Mouse (Mus musculus): ENCODE results near the gene Dgka. TPM values are rescaled to one million over a fixed set of nuclear protein-coding genes. Genes with fewer than 3 reads are reported as not detected.

Dgka gene
- 43.6 and 56.3 TPM in 2 replicates for polyA plus RNA-seq (2012; ENCODE audit: low replicate concordance)

GRCm38 (mm10) chr10:128744680-128745601, at the start of gene Dgka:
TSS of gene Dgka (minus strand) at chr10:128744855.

GRCm38 (mm10) chr10:128790398-128791124, 45.9 kb upstream of the Dgka start, which contains the start of gene Mmp19:
TSS of gene Mmp19 (plus strand) at chr10:128790910.

GRCm38 (mm10) chr10:128747646-128748251, 3.1 kb upstream of the Dgka start, which contains the start of gene Pym1:
TSS of gene Pym1 (plus strand) at chr10:128747889.

DNA sequence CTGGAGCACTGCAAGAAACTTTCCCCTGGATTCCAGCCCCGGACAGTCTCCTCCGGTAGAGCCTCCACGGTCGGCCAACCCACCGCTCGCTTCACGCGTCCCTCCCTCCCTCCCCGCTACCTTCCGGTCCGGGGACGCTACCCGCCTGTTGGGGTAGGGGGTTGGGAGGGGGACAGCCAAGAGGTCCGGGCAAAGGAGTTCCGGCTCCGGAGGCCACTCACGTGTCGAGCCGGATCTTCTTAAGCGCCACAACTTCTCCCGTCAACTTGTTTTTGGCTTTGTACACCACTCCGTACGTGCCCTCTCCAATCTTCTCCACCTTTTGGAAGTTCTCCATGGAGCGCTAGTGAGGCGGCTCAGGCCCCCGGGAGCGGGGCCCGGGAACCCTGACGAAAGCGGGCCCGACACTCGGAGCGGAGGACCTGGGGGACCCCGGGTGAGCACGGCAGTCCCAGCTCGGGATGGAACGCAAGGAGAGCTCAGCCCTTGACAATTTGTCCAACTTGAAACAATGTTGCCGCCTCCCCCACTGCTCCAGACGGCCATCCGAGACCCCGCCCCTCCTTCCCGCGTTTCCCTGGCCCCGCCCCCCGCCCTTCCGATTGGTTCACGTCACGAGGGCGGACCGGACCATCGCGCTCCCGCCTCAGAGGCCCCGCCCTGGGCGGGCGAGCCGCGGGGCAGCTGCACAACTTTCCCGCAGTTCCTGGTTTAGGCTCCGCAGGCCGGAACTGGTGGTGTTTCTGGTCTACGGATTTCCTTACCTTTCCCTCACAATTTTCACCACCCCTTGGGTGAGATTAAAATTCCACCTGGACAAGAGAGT, 40.0 kb downstream of the Dgka start, which contains the start of gene Cdk2:
TSS of gene Cdk2 (minus strand) at position 541 of the 826 bp plus-strand sequence.

GRCm38 (mm10) chr10:128703895-128704294, 40.8 kb downstream of the Dgka start, which contains the start of gene Pmel:
TSS of gene Pmel (plus strand) at chr10:128704195.

DNA sequence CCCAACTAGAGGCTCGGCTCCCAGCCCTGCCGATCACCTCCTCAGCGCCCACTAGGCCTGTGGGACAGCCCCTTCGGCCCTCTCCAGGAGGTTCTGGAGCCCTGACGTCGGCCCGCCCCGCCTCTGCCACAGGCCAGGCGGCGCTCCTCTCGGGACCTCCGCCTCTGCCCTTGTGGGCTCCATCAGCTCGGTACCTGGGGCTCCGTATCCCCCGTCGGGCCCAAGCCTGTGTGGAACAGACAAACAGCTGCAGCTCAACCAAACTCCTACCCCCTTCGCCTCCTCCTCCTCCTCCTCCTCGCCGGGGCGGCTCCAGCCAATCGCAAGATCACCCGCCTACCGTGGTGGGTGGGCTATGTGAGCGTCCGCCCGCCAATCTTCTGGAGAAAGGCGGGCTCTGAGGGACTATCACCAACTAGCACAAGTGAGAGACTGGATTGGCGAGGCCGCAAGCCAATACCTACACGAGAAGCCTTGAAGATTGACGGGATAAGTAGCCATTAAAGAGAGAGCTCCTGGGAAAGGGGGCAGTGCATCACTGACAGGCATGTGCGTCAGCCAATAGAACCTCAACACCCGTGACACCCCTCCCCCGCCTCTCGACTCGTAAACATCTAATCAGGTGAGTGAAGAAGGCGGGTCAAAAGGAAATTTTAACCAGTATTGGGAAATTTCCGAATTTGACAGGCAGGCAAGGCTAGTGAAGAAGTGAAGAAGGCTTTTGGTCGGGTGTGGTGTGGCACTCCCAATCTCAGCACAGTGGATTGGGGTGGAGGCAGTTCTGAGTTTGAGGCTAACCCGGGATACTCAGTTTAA, 48.5 kb downstream of the Dgka start, which contains the start of gene Rab5b:
TSS of gene Rab5b (minus strand) at position 273 of the 816 bp plus-strand sequence.

DNA sequence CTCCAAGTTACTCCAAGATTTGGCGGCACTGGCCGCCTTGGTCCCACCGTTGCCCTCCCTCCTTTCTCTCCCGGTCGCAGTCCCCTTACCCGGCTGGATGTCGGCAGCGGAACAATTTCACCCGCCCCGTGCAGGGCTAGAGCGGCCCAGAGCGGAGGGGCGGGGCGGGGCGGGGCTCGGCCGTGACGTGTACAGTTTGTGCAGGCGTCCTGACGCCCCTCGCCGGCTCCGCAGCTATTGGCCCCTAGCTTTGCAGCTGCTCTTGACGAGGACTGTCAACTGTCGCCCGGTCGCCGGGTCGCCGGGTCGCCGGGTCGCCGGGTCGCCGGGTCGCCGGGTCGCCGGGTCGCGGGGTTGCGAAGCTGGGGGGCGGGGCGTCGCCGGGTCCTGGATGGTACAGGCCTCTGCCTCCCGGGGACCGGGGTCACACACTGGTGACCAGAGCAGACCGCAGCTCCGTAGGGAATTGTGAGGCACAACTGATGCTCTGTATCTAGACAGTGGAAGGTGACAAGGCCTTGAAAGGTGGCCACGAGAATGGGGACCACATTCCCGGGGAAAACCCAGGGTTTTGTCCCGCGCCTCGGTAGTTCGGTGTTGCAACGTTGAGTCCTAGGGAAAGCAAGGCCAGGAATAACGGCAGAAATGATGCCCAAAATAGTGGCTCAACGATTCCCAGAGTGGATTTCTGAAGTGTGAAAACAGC, 70.7 kb downstream of the Dgka start, which contains the start of gene Suox:
TSS of gene Suox (minus strand) at position 311 of the 706 bp plus-strand sequence.

Other genes with a start within 250 kb of the Dgka start
- 2.2 TPM in 2 replicates for gene Myl6b, start 246.2 kb downstream of the Dgka start, polyA plus RNA-seq (2012; ENCODE audit: low replicate concordance)
- gene Esyt1, start 219.0 kb downstream of the Dgka start, polyA plus RNA-seq (2012; ENCODE audit: low replicate concordance) = 177 and 239 TPM in 2 replicates
- gene Zc3h10, start 197.1 kb downstream of the Dgka start, polyA plus RNA-seq (2012; ENCODE audit: low replicate concordance) = 29.8 and 36.6 TPM in 2 replicates
- 1,750 and 7,475 TPM in 2 replicates for gene Rpl41, start 195.6 kb downstream of the Dgka start, polyA plus RNA-seq (2012; ENCODE audit: low replicate concordance)
- gene Pa2g4, start 178.9 kb downstream of the Dgka start, polyA plus RNA-seq (2012; ENCODE audit: low replicate concordance) = 93.8 and 156 TPM in 2 replicates
- gene Erbb3, start 155.2 kb downstream of the Dgka start, polyA plus RNA-seq (2012; ENCODE audit: low replicate concordance) = 1.8 TPM in 2 replicates
- 309 and 4,118 TPM in 2 replicates for gene Rps26, start 118.1 kb downstream of the Dgka start, polyA plus RNA-seq (2012; ENCODE audit: low replicate concordance)
- gene Ikzf4, start 98.9 kb downstream of the Dgka start, polyA plus RNA-seq (2012; ENCODE audit: low replicate concordance) = 3.9 and 4.3 TPM in 2 replicates
- gene Suox, start 70.8 kb downstream of the Dgka start, polyA plus RNA-seq (2012; ENCODE audit: low replicate concordance) = 1.3 and 4.4 TPM in 2 replicates
- gene Rab5b, start 48.6 kb downstream of the Dgka start, polyA plus RNA-seq (2012; ENCODE audit: low replicate concordance) = 31.8 and 41.9 TPM in 2 replicates
- gene Pmel, start 40.7 kb downstream of the Dgka start, polyA plus RNA-seq (2012; ENCODE audit: low replicate concordance) = 0.13 TPM in 1 of 2 replicates, not detected in the other
- gene Cdk2, start 39.8 kb downstream of the Dgka start, polyA plus RNA-seq (2012; ENCODE audit: low replicate concordance) = 14.0 and 16.9 TPM in 2 replicates
- gene Pym1, start 3.0 kb upstream of the Dgka start, polyA plus RNA-seq (2012; ENCODE audit: low replicate concordance) = 183 and 229 TPM in 2 replicates
- 0.37 and 0.57 TPM in 2 replicates for gene Mmp19, start 46.1 kb upstream of the Dgka start, polyA plus RNA-seq (2012; ENCODE audit: low replicate concordance)
- gene Dnajc14, start 59.2 kb upstream of the Dgka start, polyA plus RNA-seq (2012; ENCODE audit: low replicate concordance) = 16.7 and 31.8 TPM in 2 replicates
- 4.1 TPM in 2 replicates for gene Tmem198b, start 59.5 kb upstream of the Dgka start, polyA plus RNA-seq (2012; ENCODE audit: low replicate concordance)
- gene Sarnp, start 72.5 kb upstream of the Dgka start, polyA plus RNA-seq (2012; ENCODE audit: low replicate concordance) = 1.8 and 18.2 TPM in 2 replicates
- gene Ormdl2, start 76.8 kb upstream of the Dgka start, polyA plus RNA-seq (2012; ENCODE audit: low replicate concordance) = 3.1 and 13.9 TPM in 2 replicates
- 9.6 and 15.8 TPM in 2 replicates for gene Gdf11, start 146.9 kb upstream of the Dgka start, polyA plus RNA-seq (2012; ENCODE audit: low replicate concordance)
- 2.3 and 2.7 TPM in 2 replicates for gene Cd63, start 156.1 kb upstream of the Dgka start, polyA plus RNA-seq (2012; ENCODE audit: low replicate concordance)
- 11.4 and 14.3 TPM in 2 replicates for gene Rdh5, start 178.0 kb upstream of the Dgka start, polyA plus RNA-seq (2012; ENCODE audit: low replicate concordance)
- 58.6 and 185 TPM in 2 replicates for gene Bloc1s1, start 179.2 kb upstream of the Dgka start, polyA plus RNA-seq (2012; ENCODE audit: low replicate concordance)
- 2.5 and 5.2 TPM in 2 replicates for gene Itga7, start 189.0 kb upstream of the Dgka start, polyA plus RNA-seq (2012; ENCODE audit: low replicate concordance)
- gene Mettl7b, start 216.1 kb upstream of the Dgka start, polyA plus RNA-seq (2012; ENCODE audit: low replicate concordance) = not detected in 2 replicates
- gene Olfr9, start 244.6 kb upstream of the Dgka start, polyA plus RNA-seq (2012; ENCODE audit: low replicate concordance) = not detected in 2 replicates